Mouse (Mus musculus) liver, postnatal 0 days (tissue): ENCODE results near the gene 4930595D18Rik.

Source experiments
- CTCF ChIP-seq: sonication (generic); IDR thresholded peaks from 2 replicates; pipeline ENCODE4 v1.5.1; 2016; ENCODE audit warnings: antibody characterized with exemption, low read depth
- EP300 ChIP-seq: IDR thresholded peaks from 2 replicates; pipeline ENCODE4 v1.6.1; 2016; ENCODE audit warnings: antibody characterized with exemption, low read depth, mild to moderate bottlenecking

DNA sequence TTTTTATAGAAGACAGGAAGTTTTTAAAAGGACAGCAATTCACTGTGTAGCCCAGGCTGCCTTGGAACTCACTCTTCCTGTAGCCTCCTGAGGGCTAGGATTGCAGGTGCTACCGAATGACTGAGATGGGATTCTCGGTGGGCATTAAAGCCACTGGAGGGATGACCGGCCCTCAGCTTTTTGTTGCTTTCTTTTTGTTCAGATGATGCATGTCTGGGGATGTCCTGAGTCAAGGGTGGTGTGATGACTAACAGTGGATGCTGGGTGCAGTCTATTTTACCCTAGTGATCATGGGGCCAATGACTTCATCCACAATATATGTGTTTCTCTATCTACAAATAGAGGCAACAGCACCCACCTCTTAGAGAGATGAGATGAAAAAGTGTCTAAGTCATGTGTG lies 2.7 kb upstream of the 4930595D18Rik start:
- TF ChIP-seq EP300 (no peak), CTCF (no peak)
